Mouse (Mus musculus) layer of hippocampus, adult 11-12 months (tissue): Measurements from ENCODE around the gene 6030408B16Rik.

Experiments used
- DNase-seq: peaks from one replicate; pipeline ENCODE4 v3.0.0; 2022; ENCODE audit warnings: low spot score

Gene 6030408B16Rik

GRCm38 (mm10) chr15:101293025-101293621 is at the start of gene 6030408B16Rik:
TSS of gene 6030408B16Rik (plus strand) at chr15:101293212.
- no peak for DNase-seq

GRCm38 (mm10) chr15:101244012-101244411 is 49.0 kb upstream of the 6030408B16Rik start:
- DNase-seq = no peak

- DNase-seq = peak; percentile 96
Observed at GRCm38 (mm10) chr15:101246231-101247154, 46.5 kb upstream of the 6030408B16Rik start.

- no peak for DNase-seq
Observed at GRCm38 (mm10) chr15:101247155-101247498, 45.9 kb upstream of the 6030408B16Rik start.

- no peak for DNase-seq
Observed at GRCm38 (mm10) chr15:101248029-101248710, 44.8 kb upstream of the 6030408B16Rik start.

- DNase-seq = no peak
Observed at GRCm38 (mm10) chr15:101250220-101250800, 42.7 kb upstream of the 6030408B16Rik start.

GRCm38 (mm10) chr15:101251930-101252329 is 41.1 kb upstream of the 6030408B16Rik start:
- no peak for DNase-seq

GRCm38 (mm10) chr15:101252614-101253013 is 40.4 kb upstream of the 6030408B16Rik start:
- DNase-seq = no peak

GRCm38 (mm10) chr15:101253563-101253885 is 39.5 kb upstream of the 6030408B16Rik start:
- no peak for DNase-seq

GRCm38 (mm10) chr15:101253886-101254795 is 38.9 kb upstream of the 6030408B16Rik start, which contains the start of gene Nr4a1:
TSS of gene Nr4a1 (plus strand) at chr15:101254269.
- peak; percentile 76 for DNase-seq

- no peak for DNase-seq
Observed at GRCm38 (mm10) chr15:101255842-101256462, 37.1 kb upstream of the 6030408B16Rik start.

GRCm38 (mm10) chr15:101256463-101257206 is 36.4 kb upstream of the 6030408B16Rik start:
- DNase-seq = no peak

- DNase-seq = no peak
Observed at GRCm38 (mm10) chr15:101258420-101258819, 34.6 kb upstream of the 6030408B16Rik start.

- no peak for DNase-seq
Observed at GRCm38 (mm10) chr15:101259922-101260321, 33.1 kb upstream of the 6030408B16Rik start.

- DNase-seq = no peak
Observed at GRCm38 (mm10) chr15:101260387-101260786, 32.6 kb upstream of the 6030408B16Rik start.

- no peak for DNase-seq
Observed at GRCm38 (mm10) chr15:101260874-101261622, 32.0 kb upstream of the 6030408B16Rik start.

GRCm38 (mm10) chr15:101262502-101262901 is 30.5 kb upstream of the 6030408B16Rik start:
- DNase-seq = no peak

- peak; percentile 92 for DNase-seq
Observed at GRCm38 (mm10) chr15:101266132-101266963, 26.7 kb upstream of the 6030408B16Rik start.
